Mouse (Mus musculus) olfactory bulb, adult 2 months (tissue): ENCODE measurements at regions not wholly inside any gene's neighbourhood (a gene's known extent, or its start where the extent isn't known, plus 50 kb on each side); places are given as distances from the start of the nearest gene placed in this dataset.

Source experiments
- CTCF ChIP-seq: fragments of 200-500 bp; IDR thresholded peaks from 2 replicates; pipeline ENCODE4 v1.5.1; 2012; ENCODE audit warnings: low read depth, mild to moderate bottlenecking, low read length, moderate library complexity; ENCODE audit not compliant: insufficient read depth
- POLR2A ChIP-seq: fragments of 200-500 bp; IDR thresholded peaks from 2 replicates; pipeline ENCODE4 v1.6.1; 2012; ENCODE audit warnings: mild to moderate bottlenecking, low read depth, low read length, moderate library complexity; ENCODE audit not compliant: insufficient read depth

DNA sequence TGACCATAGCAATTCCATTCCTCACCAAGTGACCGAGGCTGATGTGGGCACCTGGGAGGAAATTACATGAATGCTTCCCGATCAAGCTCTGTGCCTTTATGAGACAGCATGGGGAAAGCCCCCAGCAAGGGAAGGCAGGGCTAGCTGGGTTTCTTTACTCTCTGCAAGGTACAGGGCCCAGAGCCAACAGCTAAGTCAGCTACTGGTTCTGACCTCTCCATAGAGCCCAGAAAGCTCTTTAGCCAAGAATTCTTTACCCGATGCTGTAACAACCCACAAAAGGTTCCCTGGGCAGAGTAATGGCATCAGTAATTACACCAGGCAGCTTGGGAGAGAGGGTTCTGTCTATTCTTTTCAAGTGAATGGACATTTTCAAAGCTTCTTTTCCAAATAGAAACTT, 161.9 kb upstream of the Adamts16 start:
- TF ChIP-seq CTCF (no peak), POLR2A (no peak)
